ENCODE assay signal across 8 mouse cellular contexts in the genomic region with DNA sequence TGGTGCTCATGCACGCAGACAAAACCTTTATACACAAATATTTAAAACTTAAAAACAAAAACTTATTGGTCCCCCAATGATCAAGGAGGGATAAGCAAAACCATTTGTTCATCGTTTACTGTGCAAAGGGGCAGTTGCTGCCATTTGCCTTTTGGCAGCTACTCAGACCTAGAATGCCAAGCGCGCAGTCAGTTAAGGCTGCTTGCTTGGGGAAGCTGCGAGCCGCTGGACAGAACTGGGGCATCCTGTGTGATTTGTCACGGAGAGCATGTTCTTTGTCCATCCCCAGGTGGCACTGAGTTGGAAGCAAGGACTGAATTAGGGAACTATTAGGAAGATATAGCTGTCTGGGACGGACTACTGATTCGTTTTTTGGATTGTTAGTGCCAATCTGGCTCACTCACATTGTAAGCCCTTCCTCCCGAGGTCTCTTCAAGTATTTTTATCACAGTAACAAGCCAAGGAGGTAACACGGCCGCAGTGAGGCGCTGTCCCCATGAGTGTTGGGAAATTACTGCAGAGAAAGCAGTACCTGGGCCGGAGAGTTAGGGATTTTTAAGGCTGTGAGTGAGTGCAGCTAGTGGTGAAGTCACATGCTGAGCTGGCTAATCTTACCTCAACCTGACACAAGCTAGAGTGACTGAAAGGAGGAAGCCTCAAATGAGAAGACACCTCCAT. TPM values are rescaled to one million over a fixed set of nuclear protein-coding genes. Genes with fewer than 3 reads are reported as not detected.
A peak's percentile ranks its signal among the peaks of the same experiment; 100 is the strongest.
DNase-seq lines count a peak whose midpoint lies in the region; ATAC-seq and TF ChIP-seq lines count a peak whose summit lies in the region.

No protein-coding gene starts in this region.

- 29% methylated on average over 14 of the region's 14 CpGs for WGBS in hindbrain, embryonic 16.5 days
- 31% methylated on average over 14 of the region's 14 CpGs for WGBS in stomach, embryonic 16.5 days

- H3K4me3 ChIP-seq in CH12.LX (replicated peaks in 1 of 3; ENCODE audit: low read depth in 2 of 3, low read length in 2 of 3, poor library complexity in 1 of 3) = peak overlapping the region in 2 of 3 experiments; percentile 79 to 82
- H3K4me3 ChIP-seq in hindbrain, embryonic 16.5 days (ENCODE audit: low read length) = peak overlapping the region; percentile 63
- peak overlapping the region; percentile 80 for H3K4me3 ChIP-seq in stomach, embryonic 16.5 days (replicated peaks; ENCODE audit: low read length)

- peak; percentile 21; the same call in 1 of the 2 replicates for ATAC-seq in frontal cortex, adult (ENCODE audit: low TSS enrichment)
- no peak for ATAC-seq in hindbrain, embryonic 16.5 days
- ATAC-seq in stomach, embryonic 16.5 days (ENCODE audit: insufficient read depth, low FRiP score) = no peak

- dilution Hi-C loops in CH12.LX (cut with MboI; ENCODE audit: extremely low pct_ligation_motif_present, extremely low pct_unique_long_range_greater_than_20kb, low sequenced_read_pairs) = no loop called here

- H3K36me3 ChIP-seq in CH12.LX (replicated peaks in 1 of 2; ENCODE audit: control insufficient read depth in 1 of 2, insufficient read depth in 1 of 2, low read length in 1 of 2) = peaks cover 2 to 16% of the 10 kb centered on the region in 2 experiments
- no peaks in the 10 kb centered on the region for H3K36me3 ChIP-seq in hindbrain, embryonic 16.5 days (ENCODE audit: control insufficient read depth, insufficient read depth, low read length)
- H3K36me3 ChIP-seq in stomach, embryonic 16.5 days (ENCODE audit: control insufficient read depth, insufficient read depth, low read length) = no peaks in the 10 kb centered on the region

- H3K27me3 ChIP-seq in CH12.LX (replicated peaks) = no peaks in the 10 kb centered on the region
- H3K27me3 ChIP-seq in hindbrain, embryonic 16.5 days (replicated peaks; ENCODE audit: control insufficient read depth, insufficient read depth, low read length) = no peaks in the 10 kb centered on the region
- no peaks in the 10 kb centered on the region for H3K27me3 ChIP-seq in stomach, embryonic 16.5 days (ENCODE audit: control insufficient read depth, insufficient read depth, low read length)

- no peaks in the 10 kb centered on the region for H3K79me2 ChIP-seq in CH12.LX (replicated peaks; ENCODE audit: control insufficient read depth, extremely low read depth, insufficient read depth, poor library complexity, severe bottlenecking)

- H3K9me3 ChIP-seq in CH12.LX (replicated peaks; ENCODE audit: low read length) = no peaks in the 10 kb centered on the region
- H3K9me3 ChIP-seq in hindbrain, embryonic 16.5 days (ENCODE audit: control insufficient read depth, low read length) = no peaks in the 10 kb centered on the region
- no peaks in the 10 kb centered on the region for H3K9me3 ChIP-seq in stomach, embryonic 16.5 days (replicated peaks; ENCODE audit: control insufficient read depth, low read length)

- peak overlapping the region; percentile 89 for H3K9ac ChIP-seq in CH12.LX (ENCODE audit: insufficient read depth, low read depth)
- H3K9ac ChIP-seq in hindbrain, embryonic 16.5 days (ENCODE audit: low read depth, low read length) = peak overlapping the region; percentile 82
- peak overlapping the region; percentile 83 for H3K9ac ChIP-seq in stomach, embryonic 16.5 days (ENCODE audit: low read length)

- H3K4me2 ChIP-seq in CH12.LX (ENCODE audit: insufficient read depth, low read depth, poor library complexity, severe bottlenecking) = peak overlapping the region; percentile 46
- peak overlapping the region; percentile 77 for H3K4me2 ChIP-seq in hindbrain, embryonic 16.5 days (ENCODE audit: low read length)
- H3K4me2 ChIP-seq in stomach, embryonic 16.5 days (ENCODE audit: low read depth, low read length) = peak overlapping the region; percentile 76

- no peak for TF ChIP-seq EP300 in CH12.LX (IDR thresholded peaks at IDR 0.05; ENCODE audit: low read length)

- TF ChIP-seq POLR2A in CH12.LX (IDR thresholded peaks at IDR 0.05; ENCODE audit: low read depth, low read length) = no peak

- peak in 1 of 2 experiments; percentile 37; a peak in 2 of 4 replicates for TF ChIP-seq CTCF in CH12.LX (conservative IDR thresholded peaks at IDR 0.05 in 1 of 2, IDR thresholded peaks at IDR 0.05 in 1 of 2; ENCODE audit: low read depth in 2 of 2, low read length in 2 of 2)

- DNase-seq in frontal cortex, postnatal 36 days (ENCODE audit: low spot score in 2 of 2) = no peak
- peak; percentile 44 for DNase-seq in CH12.LX (ENCODE audit: extremely low read depth)
- peak; percentile 65 for DNase-seq in embryo, embryonic 10 days (ENCODE audit: low spot score)
- DNase-seq in lung, postnatal 10 days = peak; percentile 63
- DNase-seq in layer of hippocampus, adult 11-12 months (ENCODE audit: low spot score) = no peak

- H3K4me1 ChIP-seq in CH12.LX (ENCODE audit: control insufficient read depth in 1 of 2, insufficient read depth in 2 of 2) = peaks cover 4 to 39% of the 10 kb centered on the region in 2 experiments; a peak in 3 of 4 replicates
- peaks cover 7% of the 10 kb centered on the region for H3K4me1 ChIP-seq in hindbrain, embryonic 16.5 days (ENCODE audit: control insufficient read depth, insufficient read depth, low read depth, low read length)
- H3K4me1 ChIP-seq in stomach, embryonic 16.5 days (ENCODE audit: control insufficient read depth, insufficient read depth, low read length) = peaks cover 6% of the 10 kb centered on the region; the same call in 1 of the 2 replicates

- in situ Hi-C loops in CH12.LX (cut with MboI; ENCODE audit: low pct_ligation_motif_present, low pct_unique_long_range_greater_than_20kb, low sequenced_read_pairs) = loop anchor here (10.0 kb wide), 1 partner anchor 563 kb away; no protein-coding TSS in a partner anchor

- no peak overlapping the region for H3K27ac ChIP-seq in CH12.LX (ENCODE audit: insufficient read depth, low read depth)
- H3K27ac ChIP-seq in hindbrain, embryonic 16.5 days (ENCODE audit: low read depth, low read length) = peak overlapping the region; percentile 86; the same call in 1 of the 2 replicates
- no peak overlapping the region for H3K27ac ChIP-seq in stomach, embryonic 16.5 days (ENCODE audit: low read length)

- TF ChIP-seq RAD21 in CH12.LX (IDR thresholded peaks at IDR 0.05; ENCODE audit: low read depth, low read length) = no peak; the same call in none of the 2 replicates

TF ChIP-seq in CH12.LX, 34 proteins besides CTCF, POLR2A, EP300 and RAD21:
- TF ChIP-seq MAFK (IDR thresholded peaks at IDR 0.05; ENCODE audit: insufficient replicate concordance, low read length) (0 out of 2 replicates have a peak, but pooled peaks have one; percentile 5), ZNF384 (IDR thresholded peaks at IDR 0.05; ENCODE audit: low read depth, low read length) (no peak)

RNA-seq across cellular contexts. Expression of gene Tbc1d7, which starts 0.9 kb away (rescaled TPM):
- total RNA-seq in CH12.LX (2012; rRNA removed) (19.5 and 20.3 TPM in 2 replicates), CH12.LX (2014; rRNA removed) (20.2 and 23.4 TPM in 2 replicates)
- 32.9 and 37.3 TPM in 2 replicates for polyA plus RNA-seq in CH12.LX (2012; ENCODE audit: insufficient read length, low read depth)
- 85.3 and 86.0 TPM in 2 replicates for polyA plus RNA-seq in hindbrain, embryonic 16.5 days (2015; fragmentation: Nextera tagmentation; extraction: Ambion mirVana)
- 32.5 and 36.7 TPM in 2 replicates for polyA plus RNA-seq in stomach, embryonic 16.5 days (2015; fragmentation: Nextera tagmentation; extraction: Ambion mirVana)

Comparison
In these comparisons a context has a peak if more than half of its experiments do, and no peak if none do; other contexts are left out.
1. DNase-seq: peak in CH12.LX (single experiment), embryo, embryonic 10 days (single experiment) and lung, postnatal 10 days (single experiment); none in frontal cortex, postnatal 36 days (0 of 2) and layer of hippocampus, adult 11-12 months (single experiment).
2. Peak in every context shown above with its lines, with median percentiles within 50 percentile points of each other: H3K4me2 ChIP-seq, H3K4me3 ChIP-seq and H3K9ac ChIP-seq.